Mouse (Mus musculus) retina, postnatal 1 day (tissue): ENCODE data around the gene Kif1bp.

Experiments used
- DNase-seq: peaks from one replicate; pipeline ENCODE4 v3.0.0-alpha.2; 2012

Gene Kif1bp

DNA sequence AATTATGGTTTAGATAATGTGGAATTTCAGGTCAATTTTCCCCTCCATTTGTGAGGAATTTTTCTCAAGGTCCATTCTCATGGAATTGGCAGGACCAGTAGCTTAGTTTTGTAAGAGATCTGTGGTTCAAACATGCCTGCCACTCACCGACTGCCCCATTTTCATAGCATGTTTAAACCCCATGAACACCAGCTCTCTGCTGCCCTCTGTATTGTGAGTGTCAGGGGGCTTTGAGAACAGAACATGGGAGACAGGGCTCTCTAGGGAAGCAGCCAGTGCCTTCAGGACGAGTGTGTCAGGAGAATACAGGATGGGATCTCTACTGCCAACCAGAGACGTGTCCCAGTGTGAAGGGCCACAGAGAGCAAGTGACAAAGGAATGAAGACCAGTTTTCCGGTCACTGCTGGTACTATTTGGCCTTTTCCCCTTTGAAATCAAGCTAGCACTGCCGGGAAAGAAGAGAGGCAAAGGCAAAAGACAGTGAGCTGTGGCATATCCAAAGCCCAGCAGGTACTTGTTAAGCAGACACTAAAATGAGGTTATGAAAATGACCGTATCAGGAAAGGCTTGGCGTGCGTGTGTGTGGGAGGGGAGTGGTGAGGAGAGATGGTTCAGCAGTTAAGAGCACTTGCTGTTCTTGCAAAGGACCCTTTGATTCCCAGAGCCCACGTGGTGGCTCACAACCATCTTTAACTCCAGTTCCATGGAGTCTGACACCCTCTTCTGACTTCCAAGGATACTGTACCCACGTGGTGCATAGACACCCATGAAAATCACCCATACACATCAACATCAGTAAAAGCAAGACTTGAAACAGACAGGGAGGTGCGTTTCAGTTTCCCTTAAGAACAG lies 22.3 kb downstream of the Kif1bp start:
- DNase-seq: no peak

- no peak for DNase-seq
These were observed 24.6 kb downstream of the Kif1bp start for GRCm38 (mm10) chr10:62553611-62554091.

DNA sequence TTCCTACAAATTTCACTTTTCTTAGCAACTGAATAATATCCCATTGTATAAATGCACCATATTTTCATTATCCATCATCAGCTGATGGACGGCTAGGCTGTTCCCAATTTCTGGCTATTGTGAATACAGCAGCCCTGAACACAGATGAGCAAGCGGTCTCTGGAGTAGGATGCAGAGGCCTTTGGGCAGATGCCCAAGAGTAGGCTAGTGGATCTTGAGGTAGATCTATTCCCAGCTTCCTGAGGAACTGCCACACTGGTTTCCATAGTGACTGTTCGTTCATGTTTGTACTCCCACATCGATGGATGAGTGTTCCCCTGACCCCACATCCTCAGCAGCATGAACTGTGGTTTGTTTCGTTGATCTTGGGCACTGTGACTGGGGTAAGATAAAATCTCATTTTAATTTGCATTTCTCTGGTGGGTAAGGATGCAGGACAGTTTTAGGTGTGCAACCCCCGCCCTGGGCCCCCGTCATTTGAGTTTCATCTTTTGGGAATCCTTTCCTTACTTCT lies 27.4 kb downstream of the Kif1bp start:
- no peak for DNase-seq

GRCm38 (mm10) chr10:62549523-62550166 lies 28.6 kb downstream of the Kif1bp start:
- DNase-seq: peak; percentile 89

DNA sequence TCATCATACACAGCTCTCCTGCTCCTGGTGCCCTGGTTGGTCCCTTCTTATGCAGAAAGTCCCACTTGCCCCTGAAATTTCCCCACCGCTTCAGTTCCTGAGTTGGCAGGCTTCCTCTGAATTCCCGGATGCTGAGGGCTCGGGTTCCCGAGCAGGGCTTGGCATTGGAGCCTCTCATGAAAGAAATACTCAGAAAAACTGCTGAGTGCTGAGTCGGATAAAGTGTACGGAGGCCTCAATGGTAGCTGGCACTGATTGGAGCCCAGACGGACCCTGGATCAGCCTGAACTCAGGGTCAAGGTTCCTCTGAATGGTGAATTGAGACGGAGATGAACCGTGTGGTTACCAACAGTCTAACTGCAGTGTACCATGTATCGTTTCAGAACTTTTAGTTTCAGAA lies 31.8 kb downstream of the Kif1bp start:
- DNase-seq: no peak

DNA sequence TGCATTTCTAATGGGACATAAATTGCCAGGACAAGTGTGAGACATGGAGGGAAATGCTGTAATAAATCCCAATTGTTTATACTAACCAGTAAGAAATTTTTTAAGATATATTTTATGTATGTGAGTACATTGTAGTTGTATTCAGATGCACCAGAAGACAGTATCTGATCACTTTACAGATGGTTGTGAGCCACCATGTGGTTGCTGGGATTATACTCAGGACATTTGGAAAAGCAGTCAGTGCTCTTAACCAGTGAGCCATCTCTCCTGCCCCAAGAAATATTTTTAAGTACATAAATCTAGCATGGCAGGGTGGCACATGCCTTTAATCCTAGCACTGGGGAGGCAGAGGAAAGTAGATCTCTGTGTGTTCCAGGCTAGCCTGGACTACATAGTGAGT lies 32.5 kb downstream of the Kif1bp start:
- DNase-seq: no peak

DNA sequence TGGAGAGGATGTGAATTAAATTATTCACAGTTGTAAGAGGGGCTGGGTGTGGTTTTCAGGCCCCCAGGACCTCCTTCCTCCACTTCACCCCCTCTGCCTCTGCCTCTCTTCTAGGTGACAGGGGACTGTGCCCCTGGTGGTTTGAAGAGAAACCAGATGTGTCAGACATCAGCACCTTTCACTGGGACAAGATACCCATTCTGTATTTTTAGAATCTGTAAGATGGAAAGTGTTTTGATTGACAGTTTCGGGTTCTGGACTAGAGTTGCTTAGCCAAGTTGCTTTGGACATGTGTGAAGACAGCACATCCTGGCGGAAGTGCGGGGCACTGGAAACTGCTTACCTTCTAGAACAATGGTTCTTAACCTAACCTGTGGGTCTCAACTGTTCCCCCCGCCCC lies 33.9 kb downstream of the Kif1bp start:
- no peak for DNase-seq

GRCm38 (mm10) chr10:62543399-62543808 lies 34.9 kb downstream of the Kif1bp start:
- DNase-seq: no peak

DNA sequence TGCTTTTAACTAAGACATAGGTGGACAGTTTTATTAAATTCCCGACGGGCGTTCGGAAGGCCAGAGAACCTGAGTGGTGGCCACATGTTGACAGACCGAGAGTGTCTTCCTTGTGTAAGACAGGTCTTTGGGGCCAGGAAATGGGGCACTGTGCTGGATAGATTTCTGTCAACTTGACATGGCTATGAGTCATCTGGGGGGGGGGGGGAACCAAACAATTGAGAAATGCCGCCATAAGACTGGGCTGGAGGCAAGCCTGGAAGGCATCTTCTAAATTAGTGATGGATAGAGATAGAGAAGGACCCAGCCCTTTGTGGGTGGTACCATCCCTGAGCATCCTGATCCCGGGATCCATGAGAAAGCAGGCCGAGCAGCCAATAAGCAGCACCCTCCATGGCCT lies 35.3 kb downstream of the Kif1bp start:
- no peak for DNase-seq

GRCm38 (mm10) chr10:62542507-62542906 lies 35.8 kb downstream of the Kif1bp start:
- DNase-seq: no peak

GRCm38 (mm10) chr10:62541499-62541898 lies 36.8 kb downstream of the Kif1bp start:
- no peak for DNase-seq

GRCm38 (mm10) chr10:62540800-62541199 lies 37.5 kb downstream of the Kif1bp start:
- no peak for DNase-seq

GRCm38 (mm10) chr10:62534509-62534908 lies 43.7 kb downstream of the Kif1bp start:
- no peak for DNase-seq

- no peak for DNase-seq
These were observed 45.4 kb downstream of the Kif1bp start for GRCm38 (mm10) chr10:62532832-62533231.

- no peak for DNase-seq
These were observed 48.1 kb downstream of the Kif1bp start for GRCm38 (mm10) chr10:62530183-62530582.

GRCm38 (mm10) chr10:62527351-62527750 lies 50.9 kb downstream of the Kif1bp start, which contains the start of gene Srgn:
TSS of gene Srgn (minus strand) at chr10:62527451.
- no peak for DNase-seq

DNA sequence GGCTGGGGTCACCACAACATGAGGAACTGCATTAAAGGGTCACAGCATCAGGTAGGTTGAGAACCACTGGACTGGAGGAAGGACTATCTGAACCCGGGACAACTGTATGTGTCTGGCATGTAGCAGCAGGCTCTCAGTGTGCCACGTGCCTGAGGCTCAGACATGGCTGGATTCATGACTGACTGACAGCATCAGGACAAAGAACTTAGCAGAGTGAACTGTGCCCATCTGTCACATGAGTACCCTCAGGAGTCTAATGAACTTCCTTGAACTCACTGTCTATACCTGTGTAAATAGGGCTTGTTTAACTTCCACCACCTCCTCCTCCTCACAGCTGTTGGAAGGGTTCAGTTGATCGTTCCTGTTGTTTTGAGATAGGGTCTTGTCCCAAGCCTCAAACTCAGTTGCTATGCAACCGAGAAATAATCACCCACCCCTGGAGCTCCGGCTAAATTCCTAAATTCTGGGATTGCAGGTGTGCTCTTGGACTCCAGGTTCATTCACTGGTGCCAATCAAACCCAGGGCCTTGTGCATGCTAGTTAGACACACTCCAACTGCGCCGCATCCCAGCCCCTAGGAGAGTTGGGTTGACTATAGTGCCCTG lies 55.8 kb downstream of the Kif1bp start:
- no peak for DNase-seq

DNA sequence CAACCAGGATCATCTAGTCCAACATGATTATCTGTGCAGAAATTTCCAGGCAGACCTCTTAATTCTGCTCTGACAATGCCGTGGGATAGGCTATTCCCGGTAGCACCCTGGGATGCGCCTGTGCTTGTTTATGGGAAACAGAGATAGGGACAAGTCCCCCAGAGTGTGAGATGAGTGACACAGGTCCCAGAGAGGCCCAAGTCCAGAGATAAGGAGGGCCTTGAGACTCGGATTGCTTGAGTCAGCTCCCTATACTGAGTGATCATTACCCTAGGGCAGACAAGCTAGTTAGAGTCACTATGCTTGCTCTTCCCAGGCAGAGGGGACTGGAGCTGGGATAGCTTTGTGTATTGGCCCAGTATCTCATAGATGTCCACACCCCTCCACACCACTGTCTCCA lies 56.5 kb downstream of the Kif1bp start:
- DNase-seq: no peak

- peak; percentile 55 for DNase-seq
These were observed 57.3 kb downstream of the Kif1bp start for GRCm38 (mm10) chr10:62520911-62521310.

DNA sequence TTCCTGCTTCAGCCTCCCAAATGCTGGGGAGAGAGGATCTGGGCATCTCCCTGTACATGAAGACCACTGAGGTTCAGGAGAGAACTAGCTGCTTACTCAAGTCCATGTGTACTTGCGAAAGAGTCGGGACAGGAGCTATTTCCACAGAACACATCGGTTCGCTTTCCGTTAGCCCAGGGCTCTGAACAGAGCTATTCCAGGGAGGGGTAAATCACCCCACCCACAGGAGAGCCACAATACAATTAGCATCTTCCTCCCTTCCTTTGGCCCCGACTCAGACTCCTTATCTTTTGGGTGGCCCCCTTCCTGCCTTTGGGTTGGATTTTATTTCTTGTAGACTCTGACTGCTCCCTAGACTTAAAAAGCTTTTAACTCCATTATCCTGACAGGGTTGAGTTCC lies 60.7 kb downstream of the Kif1bp start:
- no peak for DNase-seq

DNA sequence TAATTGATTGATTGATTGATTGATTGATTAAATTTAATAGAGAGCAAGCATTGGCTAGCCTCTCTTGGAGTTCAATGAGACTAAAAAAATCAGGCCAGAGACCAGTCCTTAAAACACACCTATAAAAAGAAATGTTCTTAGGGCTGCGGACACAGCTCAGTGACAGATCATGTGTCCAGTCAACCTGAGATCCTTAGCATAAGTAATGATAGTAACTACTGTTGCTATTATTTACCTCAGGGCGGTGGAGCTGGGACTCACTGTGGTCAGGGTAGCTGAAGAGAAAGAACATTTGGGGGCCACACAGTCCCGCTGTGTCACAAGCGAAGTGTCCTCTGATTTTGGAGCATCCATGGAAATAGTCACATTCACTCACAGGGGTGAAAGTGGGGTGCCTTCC lies 65.4 kb downstream of the Kif1bp start:
- no peak for DNase-seq

DNA sequence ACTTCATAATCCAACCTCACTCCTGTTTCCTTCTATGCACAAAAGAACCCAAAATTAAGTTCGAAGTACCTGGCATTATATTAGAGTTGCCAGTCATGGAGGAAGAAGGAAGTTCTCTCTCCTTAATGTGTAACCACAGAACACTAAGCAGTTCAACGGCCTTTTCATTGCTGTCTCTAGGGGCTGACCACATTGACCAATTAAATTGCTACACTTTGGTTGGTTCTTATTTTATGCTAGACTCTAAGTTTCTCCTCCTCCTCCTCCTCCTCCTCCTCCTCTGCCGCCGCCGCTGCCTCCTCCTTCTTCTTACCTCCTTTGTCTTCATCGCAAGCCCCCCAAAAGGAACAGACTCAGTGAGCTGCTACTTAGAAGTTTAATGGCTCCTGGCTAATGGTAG lies 66.7 kb downstream of the Kif1bp start:
- DNase-seq: no peak

DNA sequence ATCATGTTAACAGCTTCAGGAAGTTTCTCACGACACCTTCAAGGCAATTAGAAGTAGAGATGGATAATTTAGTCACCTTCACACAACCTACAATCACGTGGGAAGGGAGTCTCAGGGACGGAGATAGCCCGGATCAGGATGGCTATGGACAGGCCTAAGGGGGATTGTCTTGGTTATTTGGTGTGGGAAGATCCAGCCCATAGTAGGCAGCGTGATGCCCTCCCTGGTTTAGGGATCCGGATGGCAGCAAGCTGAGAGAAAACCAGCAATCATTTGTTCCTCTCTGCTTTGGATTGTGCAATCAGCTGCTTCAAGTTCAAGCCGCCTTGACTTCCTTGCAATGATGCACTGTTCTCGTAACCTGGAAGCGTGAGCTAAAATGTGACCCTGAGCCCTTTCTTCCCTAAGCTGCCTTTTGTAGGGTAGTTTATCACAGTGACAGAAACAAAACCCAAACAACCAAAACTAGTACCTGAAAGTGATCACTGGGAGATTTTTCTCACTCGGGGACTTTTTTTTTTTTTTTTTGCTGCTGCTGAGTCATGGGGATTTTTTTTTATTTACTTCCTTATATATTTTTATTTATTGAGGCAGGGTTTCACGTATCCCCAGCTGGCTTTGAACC lies 69.1 kb downstream of the Kif1bp start:
- no peak for DNase-seq
